Mouse (Mus musculus) CH12.LX (cell line): ENCODE results near the gene Tmc4. TPM values are rescaled to one million over a fixed set of nuclear protein-coding genes. Genes with fewer than 3 reads are reported as not detected.

Experiments used
- DNase-seq: peaks from one replicate; pipeline ENCODE4 v3.0.0-alpha.2; 2013; ENCODE audit errors: extremely low read depth
- H3K27ac ChIP-seq: 2 replicates; pipeline ENCODE4 v1.5.1; 2012; ENCODE audit warnings: low read depth, mild to moderate bottlenecking, control low read depth, moderate library complexity; ENCODE audit not compliant: insufficient read depth
- H3K27me3 ChIP-seq: replicated peaks from 2 replicates; pipeline ENCODE3; 2012; ENCODE audit warnings: inconsistent platforms
- H3K36me3 ChIP-seq, 2 experiments: replicated peaks in 1 of 2; 2 replicates each; pipeline versions ENCODE3 to v1.6.1; 2012; ENCODE audit warnings: inconsistent platforms in 1 of 2, low read length in 1 of 2, mild to moderate bottlenecking in 1 of 2, mixed read lengths in 1 of 2, moderate library complexity in 1 of 2; ENCODE audit not compliant: control insufficient read depth in 1 of 2, insufficient read depth in 1 of 2
- H3K4me1 ChIP-seq, 2 experiments: 2 replicates each; pipeline ENCODE4 v1.6.1; 2012; ENCODE audit warnings: inconsistent platforms in 1 of 2, moderate library complexity in 1 of 2; ENCODE audit not compliant: insufficient read depth in 2 of 2, control insufficient read depth in 1 of 2
- H3K4me2 ChIP-seq: 2 replicates; pipeline ENCODE4 v1.6.1; 2012; ENCODE audit warnings: low read depth, mild to moderate bottlenecking, control low read depth; ENCODE audit not compliant: poor library complexity, insufficient read depth, severe bottlenecking
- H3K4me3 ChIP-seq, 3 experiments: fragments of 150-350 bp in 1 of 3; sonication (generic) in 1 of 3; replicated peaks in 1 of 3; 2 replicates each; pipeline versions ENCODE3 to v1.5.1; 2011 to 2012; ENCODE audit warnings: low read depth in 2 of 3, low read length in 2 of 3, mild to moderate bottlenecking in 2 of 3, moderate library complexity in 2 of 3, control low read depth in 1 of 3, improper control_type of control experiment in 1 of 3, inconsistent platforms in 1 of 3, mixed read lengths in 1 of 3; ENCODE audit not compliant: poor library complexity in 1 of 3
- H3K79me2 ChIP-seq: replicated peaks from 2 replicates; pipeline ENCODE4 v1.6.1; 2012; ENCODE audit warnings: mild to moderate bottlenecking, moderate library complexity; ENCODE audit not compliant: control insufficient read depth, poor library complexity, insufficient read depth, severe bottlenecking; ENCODE audit errors: extremely low read depth
- H3K9ac ChIP-seq: 2 replicates; pipeline ENCODE4 v1.6.1; 2012; ENCODE audit warnings: low read depth, mild to moderate bottlenecking, control low read depth, moderate library complexity; ENCODE audit not compliant: insufficient read depth
- H3K9me3 ChIP-seq: replicated peaks from 2 replicates; pipeline ENCODE3; 2012; ENCODE audit warnings: low read length, inconsistent platforms, mixed read lengths
- BHLHE40 ChIP-seq: IDR thresholded peaks from 2 replicates; pipeline ENCODE4 v1.6.1; 2011; ENCODE audit warnings: mild to moderate bottlenecking, low read depth, low read length, improper control_type of control experiment
- CHD1 ChIP-seq: IDR thresholded peaks from 2 replicates; pipeline ENCODE4 v1.6.1; 2012; ENCODE audit warnings: low read depth, low read length, improper control_type of control experiment, inconsistent platforms
- CTCF ChIP-seq, 2 experiments: IDR thresholded peaks in 1 of 2; conservative IDR thresholded peaks in 1 of 2; 2 replicates each; pipeline ENCODE4 v1.5.1; 2011 to 2012; ENCODE audit warnings: low read depth in 2 of 2, low read length in 2 of 2, improper control_type of control experiment in 1 of 2, inconsistent platforms in 1 of 2, mild to moderate bottlenecking in 1 of 2, moderate library complexity in 1 of 2
- E2F4 ChIP-seq: IDR thresholded peaks from 2 replicates; pipeline ENCODE4 v1.6.1; 2011; ENCODE audit warnings: low read depth, low read length, improper control_type of control experiment; ENCODE audit not compliant: insufficient replicate concordance
- ELF1 ChIP-seq: IDR thresholded peaks from 2 replicates; pipeline ENCODE4 v1.6.1; 2014; ENCODE audit warnings: low read depth, mild to moderate bottlenecking, inconsistent platforms, low read length, improper control_type of control experiment
- ETS1 ChIP-seq: conservative IDR thresholded peaks from 2 replicates; pipeline ENCODE4 v1.6.1; 2012; ENCODE audit warnings: low read depth, mild to moderate bottlenecking, inconsistent platforms, low read length, improper control_type of control experiment, moderate library complexity
- GABPA ChIP-seq: IDR thresholded peaks from 2 replicates; pipeline ENCODE4 v1.6.1; 2012; ENCODE audit warnings: low read depth, low read length, improper control_type of control experiment, inconsistent platforms; ENCODE audit not compliant: insufficient replicate concordance
- IRF4 ChIP-seq: IDR thresholded peaks from 2 replicates; pipeline ENCODE4 v1.6.1; 2014; ENCODE audit warnings: low read depth, mild to moderate bottlenecking, inconsistent platforms, low read length, improper control_type of control experiment
- JUN ChIP-seq: IDR thresholded peaks from 2 replicates; pipeline ENCODE4 v1.6.1; 2011; ENCODE audit warnings: low read depth, mild to moderate bottlenecking, low read length, improper control_type of control experiment, moderate library complexity; ENCODE audit not compliant: insufficient read depth
- KAT2A ChIP-seq: IDR thresholded peaks from 2 replicates; pipeline ENCODE4 v1.6.1; 2012; ENCODE audit warnings: low read length, improper control_type of control experiment, inconsistent platforms; ENCODE audit not compliant: insufficient replicate concordance
- MAFK ChIP-seq: IDR thresholded peaks from 2 replicates; pipeline ENCODE4 v1.6.1; 2011; ENCODE audit warnings: low read length, improper control_type of control experiment; ENCODE audit not compliant: insufficient replicate concordance
- MAZ ChIP-seq: IDR thresholded peaks from 2 replicates; pipeline ENCODE4 v1.6.1; 2012; ENCODE audit warnings: low read depth, mild to moderate bottlenecking, inconsistent platforms, low read length, improper control_type of control experiment, moderate library complexity
- MEF2A ChIP-seq: IDR thresholded peaks from 2 replicates; pipeline ENCODE4 v1.6.1; 2014; ENCODE audit warnings: low read depth, mild to moderate bottlenecking, inconsistent platforms, low read length, improper control_type of control experiment, borderline replicate concordance
- MYC ChIP-seq: IDR thresholded peaks from 2 replicates; pipeline ENCODE4 v1.6.1; 2011; ENCODE audit warnings: low read depth, mild to moderate bottlenecking, improper control_type of control experiment, low read length
- NELFE ChIP-seq: IDR thresholded peaks from 2 replicates; pipeline ENCODE4 v1.6.1; 2011; ENCODE audit warnings: low read depth, low read length, improper control_type of control experiment
- NRF1 ChIP-seq: IDR thresholded peaks from 2 replicates; pipeline ENCODE4 v1.6.1; 2014; ENCODE audit warnings: low read depth, mild to moderate bottlenecking, inconsistent platforms, low read length, improper control_type of control experiment, moderate library complexity
- POLR2A ChIP-seq: IDR thresholded peaks from 2 replicates; pipeline ENCODE4 v1.6.1; 2011; ENCODE audit warnings: low read depth, mild to moderate bottlenecking, improper control_type of control experiment, low read length
- RAD21 ChIP-seq: IDR thresholded peaks from 2 replicates; pipeline ENCODE4 v1.6.1; 2011; ENCODE audit warnings: low read depth, mild to moderate bottlenecking, low read length, improper control_type of control experiment, moderate library complexity
- RCOR1 ChIP-seq: conservative IDR thresholded peaks from 2 replicates; pipeline ENCODE4 v1.6.1; 2012; ENCODE audit warnings: low read depth, mild to moderate bottlenecking, inconsistent platforms, low read length, improper control_type of control experiment
- SIN3A ChIP-seq: IDR thresholded peaks from 2 replicates; pipeline ENCODE4 v1.6.1; 2012; ENCODE audit warnings: low read length, improper control_type of control experiment, inconsistent platforms
- TCF12 ChIP-seq: IDR thresholded peaks from 2 replicates; pipeline ENCODE4 v1.6.1; 2014; ENCODE audit warnings: low read depth, mild to moderate bottlenecking, inconsistent platforms, low read length, improper control_type of control experiment
- USF1 ChIP-seq: IDR thresholded peaks from 2 replicates; pipeline ENCODE4 v1.6.1; 2014; ENCODE audit warnings: low read depth, mild to moderate bottlenecking, inconsistent platforms, low read length, improper control_type of control experiment
- ZKSCAN1 ChIP-seq: IDR thresholded peaks from 2 replicates; pipeline ENCODE4 v1.6.1; 2012; ENCODE audit warnings: low read depth, inconsistent platforms, low read length, improper control_type of control experiment, borderline replicate concordance
- ZMIZ1 ChIP-seq: IDR thresholded peaks from 2 replicates; pipeline ENCODE4 v1.6.1; 2012; ENCODE audit warnings: low read depth, mild to moderate bottlenecking, inconsistent platforms, low read length, improper control_type of control experiment
- dilution Hi-C: fragments of 300-500 bp; cut with MboI; formaldehyde crosslinking; loops from 2 replicates; pipeline ENCODE4 v1.14.3; 2020; ENCODE audit warnings: low sequenced_read_pairs; ENCODE audit not compliant: extremely low pct_unique_long_range_greater_than_20kb, extremely low pct_ligation_motif_present
- in situ Hi-C: fragments of 300-500 bp; cut with MboI; formaldehyde crosslinking; loops from 3 replicates; pipeline ENCODE4 v1.14.3; 2019; ENCODE audit warnings: low sequenced_read_pairs, low pct_ligation_motif_present, low pct_unique_long_range_greater_than_20kb, mixed read lengths
- polyA plus RNA-seq: library from polyadenylated mRNA; unstranded; fragments of >175 nt; gene quantifications from 2 replicates; pipeline ENCODE4 v1.2.1, GENCODE M21; 2012; ENCODE audit warnings: low read depth; ENCODE audit not compliant: insufficient read length
- total RNA-seq, 2 experiments: library from RNA; depleted of rRNA; stranded (reverse); fragments of 300-350 nt in 1 of 2; fragments of >200 nt in 1 of 2; gene quantifications; 2 replicates each; pipeline ENCODE4 v1.2.3; 2012 to 2014

Gene Tmc4
- total and polyA plus RNA-seq, 3 experiments = 0.56 to 4.6 (median 1.8) TPM

- TF ChIP-seq SIN3A (peak; percentile 56; the same call in 1 of the 2 replicates), ETS1 (no peak), IRF4 (no peak; the same call in 1 of the 2 replicates), KAT2A (no peak), NRF1 (peak; percentile 56; the same call in 1 of the 2 replicates), RAD21 (no peak), MEF2A (peak; percentile 35; the same call in 1 of the 2 replicates), ZKSCAN1 (no peak), GABPA (no peak), POLR2A (peak; percentile 85), MYC (0 out of 2 replicates have a peak, but pooled peaks have one; percentile 4), USF1 (no peak), CHD1 (no peak)
- TF ChIP-seq, all 38 proteins: peak for 13
These were observed 32.5 kb downstream of the Tmc4 start, which contains the start of gene Cnot3 (continued) for GRCm38 (mm10) chr7:3644672-3645487.

GRCm38 (mm10) chr7:3644348-3644671, 33.0 kb downstream of the Tmc4 start:
- peak overlapping the region; percentile 60 to 93 (median 79) for H3K4me3 ChIP-seq
- no peaks in the 10 kb centered on the region for H3K9me3 ChIP-seq
- DNase-seq = no peak
- peaks cover 25 to 58% of the 10 kb centered on the region in 2 experiments for H3K36me3 ChIP-seq
- H3K27ac ChIP-seq = 0 out of 2 replicates have a peak overlapping the region, but pooled peaks have one; percentile 24
- H3K4me1 ChIP-seq = peaks cover 13 to 41% of the 10 kb centered on the region in 2 experiments
- peaks cover 40% of the 10 kb centered on the region for H3K79me2 ChIP-seq
- no peak for TF ChIP-seq BHLHE40
- TF ChIP-seq RCOR1 = peak; percentile 77; the same call in 1 of the 2 replicates
- no peak for TF ChIP-seq MAZ
- no peak for TF ChIP-seq MAFK
- no peak for TF ChIP-seq JUN
- 0 out of 2 replicates have a peak, but pooled peaks have one; percentile 50 for TF ChIP-seq NELFE
- TF ChIP-seq CTCF (conservative IDR thresholded peaks at IDR 0.05 in 1 of 2, IDR thresholded peaks at IDR 0.05 in 1 of 2; ENCODE audit: low read depth in 2 of 2, low read length in 2 of 2) = no peak
- no peak for TF ChIP-seq IRF4
- TF ChIP-seq ZKSCAN1 = no peak
- TF ChIP-seq CHD1 = no peak
- TF ChIP-seq ELF1 = no peak
- no peak for TF ChIP-seq POLR2A
- TF ChIP-seq TCF12 = peak; percentile 31; the same call in 1 of the 2 replicates
- TF ChIP-seq E2F4 = no peak
- TF ChIP-seq MYC = 0 out of 2 replicates have a peak, but pooled peaks have one; percentile 15
- TF ChIP-seq ETS1 = no peak
- TF ChIP-seq SIN3A = 0 out of 2 replicates have a peak, but pooled peaks have one; percentile 66
- no peak for TF ChIP-seq ZMIZ1
- TF ChIP-seq, all 38 proteins: peak for 5
- no peaks in the 10 kb centered on the region for H3K27me3 ChIP-seq
- no peak overlapping the region for H3K9ac ChIP-seq
- H3K4me2 ChIP-seq = peak overlapping the region; percentile 39; the same call in 1 of the 2 replicates
- in situ Hi-C loops = no loop called here
- dilution Hi-C loops = no loop called here
